Mouse (Mus musculus) left cerebral cortex, adult 9 months (tissue): Measurements from ENCODE around the gene Asb15.

Experiments used
- DNase-seq, 2 experiments: peaks; one replicate each; pipeline ENCODE4 v3.0.0; 2022; ENCODE audit warnings: low spot score in 2 of 2

Asb15 gene

GRCm38 (mm10) chr6:24564886-24565285 lies 36.9 kb downstream of the Asb15 start:
- DNase-seq: no peak

GRCm38 (mm10) chr6:24568963-24569362 lies 41.0 kb downstream of the Asb15 start:
- DNase-seq: no peak

GRCm38 (mm10) chr6:24569711-24570110 lies 41.8 kb downstream of the Asb15 start:
- DNase-seq: no peak

DNA sequence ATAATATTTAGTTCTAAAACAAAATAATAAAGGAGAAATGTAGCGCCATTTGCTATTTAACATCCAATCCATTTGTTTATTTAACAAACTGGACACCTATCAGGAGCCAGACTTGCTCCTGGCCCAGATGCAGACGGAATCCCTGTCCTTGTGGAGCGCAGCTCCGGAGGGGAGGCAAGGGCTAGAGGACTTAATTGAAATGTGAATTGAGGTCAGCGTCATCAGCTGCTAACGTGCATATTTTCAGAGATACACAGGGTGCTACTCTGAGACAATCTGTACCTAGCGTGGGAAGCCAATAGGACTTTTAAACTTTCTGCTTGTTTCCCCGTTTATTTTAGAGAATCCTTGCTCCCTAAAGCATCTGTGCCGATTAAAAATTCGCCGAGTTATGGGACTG lies 42.3 kb downstream of the Asb15 start:
- no peak for DNase-seq

- no peak for DNase-seq
Observed at GRCm38 (mm10) chr6:24571126-24571525, 43.2 kb downstream of the Asb15 start.

- no peak for DNase-seq
Observed at GRCm38 (mm10) chr6:24572431-24572830, 44.5 kb downstream of the Asb15 start.

DNA sequence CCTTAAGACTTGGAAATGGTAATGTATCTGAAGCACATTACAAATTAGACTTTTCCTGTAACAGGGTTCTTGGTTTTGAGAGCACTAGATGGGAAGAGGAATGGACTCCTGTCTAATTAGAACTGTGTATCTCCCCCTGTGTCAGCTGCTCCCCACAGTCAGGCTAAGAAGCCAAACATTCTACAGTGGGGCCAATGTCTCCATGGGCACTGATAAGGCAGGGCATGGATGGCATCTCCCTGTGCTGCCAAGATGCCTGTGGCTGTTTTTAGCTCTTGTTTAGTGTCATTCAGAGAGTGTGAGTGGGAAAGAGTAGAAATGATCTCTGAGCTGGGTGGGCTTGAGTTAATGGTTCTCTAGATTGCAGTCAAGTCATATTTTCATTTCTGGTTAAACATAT lies 45.4 kb downstream of the Asb15 start:
- DNase-seq: no peak

DNA sequence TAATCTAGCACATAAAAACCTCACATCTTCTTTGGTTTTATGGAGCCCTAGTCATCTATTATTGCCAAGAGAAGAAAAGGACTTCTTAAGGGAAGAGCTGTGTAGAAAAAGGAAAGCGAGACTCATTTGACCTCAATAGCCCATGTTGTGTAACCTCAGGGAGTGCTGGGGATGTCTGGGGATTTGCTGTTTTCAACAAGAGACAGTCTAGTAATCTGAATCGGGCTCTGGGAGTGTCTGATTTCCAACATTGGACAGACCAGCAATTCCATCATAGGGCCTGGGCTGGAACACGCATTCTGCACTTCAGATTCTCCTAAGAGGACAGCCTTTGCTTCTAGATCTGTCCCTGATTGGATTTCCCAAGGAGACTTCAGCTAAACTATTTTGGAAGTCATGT lies 55.5 kb downstream of the Asb15 start:
- DNase-seq: no peak

DNA sequence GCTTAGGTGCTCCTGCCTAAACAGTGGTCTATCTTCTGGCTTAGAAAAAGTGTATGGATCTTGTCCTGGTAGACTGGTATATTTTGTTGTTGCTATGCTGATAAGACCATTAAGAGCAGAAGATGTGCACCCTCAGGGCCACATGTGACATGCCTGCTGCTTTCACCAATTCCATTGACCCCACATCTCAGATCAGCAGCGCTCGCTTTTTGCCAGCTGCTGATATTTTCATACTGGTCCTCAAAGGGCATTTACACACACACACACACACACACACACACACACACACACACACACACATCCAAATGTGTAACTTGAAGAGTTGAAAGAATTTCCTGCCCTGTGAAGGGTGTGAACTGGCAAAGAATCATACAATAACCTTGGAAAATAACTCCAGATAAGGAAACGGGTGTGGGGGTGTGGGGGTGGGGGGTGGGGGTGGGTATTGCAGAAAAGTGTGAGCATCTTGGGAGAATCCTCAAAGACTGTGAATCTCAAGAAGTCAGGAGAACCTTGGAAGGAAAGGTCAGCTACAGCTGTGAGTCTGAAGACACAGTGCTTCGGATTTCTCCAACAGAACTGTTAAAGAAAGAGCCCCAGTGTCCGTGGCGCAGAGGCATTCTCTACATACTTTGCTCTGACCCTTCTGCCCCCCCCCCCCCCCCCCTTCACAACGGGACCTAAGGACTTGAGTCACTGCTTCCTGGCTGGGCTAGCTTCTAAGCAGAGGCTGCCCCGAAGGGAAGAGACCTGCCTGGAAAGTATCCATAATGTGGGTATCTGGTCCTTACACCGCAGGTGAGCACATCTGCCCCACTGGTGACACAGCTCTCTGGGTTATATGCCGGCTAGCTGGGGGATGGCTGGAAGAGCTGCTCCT lies 57.7 kb downstream of the Asb15 start:
- no peak for DNase-seq

DNA sequence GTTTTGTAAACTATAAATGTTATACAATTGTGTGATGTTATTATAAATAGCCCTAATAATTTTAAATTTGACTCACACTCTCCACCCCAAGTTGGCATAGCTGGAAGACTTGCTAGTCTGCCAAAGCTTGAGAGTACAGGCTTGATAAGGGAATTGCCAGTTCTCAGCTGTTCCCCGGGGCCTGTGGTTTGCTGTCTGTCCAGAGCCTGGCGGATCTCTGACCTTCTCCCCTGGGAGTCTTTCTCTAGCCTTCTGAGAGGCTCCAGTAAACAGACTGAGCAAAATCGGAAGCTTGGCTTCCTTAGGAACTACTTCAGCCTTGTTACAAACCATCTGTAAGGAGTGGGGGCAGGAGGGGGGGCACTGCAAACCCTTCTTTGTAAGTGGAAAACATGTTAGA lies 58.9 kb downstream of the Asb15 start:
- no peak for DNase-seq

GRCm38 (mm10) chr6:24590282-24590681 lies 62.3 kb downstream of the Asb15 start:
- no peak for DNase-seq

DNA sequence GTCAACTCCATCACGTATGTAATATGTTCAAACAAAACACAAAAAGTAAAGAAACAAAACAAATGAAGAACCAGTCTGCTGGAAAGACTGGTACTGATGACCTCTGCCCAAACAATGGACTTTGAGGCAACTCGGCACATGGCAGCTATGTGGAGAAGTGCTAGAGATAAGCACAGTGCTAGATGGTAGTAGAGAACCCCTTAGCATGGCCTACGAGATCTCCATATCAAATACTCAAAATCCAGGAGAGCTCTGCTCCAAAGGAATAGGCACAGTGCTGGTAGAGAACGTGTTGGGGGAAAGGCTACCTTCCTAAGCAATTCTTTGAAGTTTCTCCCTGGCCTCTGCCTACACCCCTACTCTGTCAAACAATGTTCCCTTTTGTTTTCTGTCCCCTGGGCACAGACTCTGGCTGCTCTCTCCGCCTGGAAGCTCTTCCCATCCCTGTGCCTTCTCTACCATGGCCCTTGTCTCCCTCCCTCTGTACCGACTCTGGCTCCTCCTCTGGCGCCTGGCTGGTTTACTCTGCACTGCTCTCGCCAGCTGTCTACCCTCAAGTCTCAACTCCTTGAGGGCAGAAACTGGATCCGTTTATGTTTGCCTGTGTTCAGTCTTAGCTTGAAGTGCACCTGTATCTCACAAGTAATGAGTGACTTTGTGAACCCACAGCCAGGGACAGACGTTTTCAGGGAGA lies 63.7 kb downstream of the Asb15 start:
- DNase-seq: no peak

GRCm38 (mm10) chr6:24597500-24597899 lies 69.6 kb downstream of the Asb15 start, which contains the start of gene Lmod2:
Lmod2 (plus strand) TSS chr6:24597762.
- no peak for DNase-seq

DNA sequence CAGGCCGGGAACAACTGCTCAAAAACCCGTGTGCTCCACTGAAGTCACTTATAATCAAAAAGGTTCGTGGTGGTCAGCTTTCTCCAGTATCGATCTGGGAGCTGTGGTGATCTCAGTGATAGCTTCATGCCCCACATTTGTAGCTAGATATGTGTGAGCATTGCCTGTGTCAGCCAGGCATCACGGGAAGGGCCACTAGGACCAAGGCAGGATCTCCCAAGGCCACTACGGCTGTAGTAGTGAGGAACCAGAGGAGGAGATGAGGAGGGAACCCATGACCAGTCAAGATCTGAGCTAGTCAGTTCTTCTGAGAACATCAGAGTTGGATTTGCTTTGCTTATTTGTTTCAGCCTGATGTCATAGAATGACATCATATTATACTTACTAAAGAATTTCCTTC lies 71.2 kb downstream of the Asb15 start:
- DNase-seq: no peak

- no peak for DNase-seq
Observed at GRCm38 (mm10) chr6:24599639-24600038, 71.7 kb downstream of the Asb15 start.

DNA sequence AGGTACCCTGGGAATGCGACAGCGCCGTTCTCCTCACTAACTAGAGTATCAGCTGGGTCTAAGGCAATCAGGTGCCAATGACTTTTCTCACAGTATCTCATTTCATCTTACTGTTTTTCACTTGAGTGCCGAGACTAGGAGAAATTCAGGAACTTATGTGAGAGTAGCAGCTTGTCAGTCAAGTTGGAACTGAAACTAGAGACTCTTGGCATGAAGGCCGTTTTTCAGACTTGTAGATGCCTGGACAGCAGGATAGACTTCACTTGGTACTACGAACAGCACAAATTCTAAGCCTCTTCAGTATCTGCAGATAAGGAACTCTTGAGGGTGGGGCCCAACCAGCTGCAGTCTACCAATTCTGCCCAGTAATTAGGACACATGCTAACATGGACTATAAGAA lies 72.2 kb downstream of the Asb15 start:
- no peak for DNase-seq

DNA sequence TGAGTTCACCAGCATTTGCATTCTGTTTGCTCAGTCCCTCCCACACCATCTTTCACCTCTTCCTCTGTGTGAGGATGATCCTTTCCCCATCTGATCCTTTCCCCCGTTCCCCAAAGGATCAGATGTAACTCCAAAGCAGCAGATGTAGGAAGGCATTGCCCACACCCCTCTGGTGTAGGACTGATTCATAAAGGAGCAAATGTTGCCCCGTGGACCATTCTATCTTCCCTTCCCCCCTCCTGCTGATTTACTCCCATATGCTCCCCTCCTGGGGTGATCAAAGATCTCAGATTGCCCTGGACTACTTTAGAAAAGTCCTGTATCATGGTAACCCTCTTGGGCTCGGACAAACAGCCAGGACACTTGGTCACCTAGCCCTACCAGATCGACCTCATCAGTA lies 72.8 kb downstream of the Asb15 start:
- no peak for DNase-seq

- no peak for DNase-seq
Observed at GRCm38 (mm10) chr6:24601668-24602067, 73.7 kb downstream of the Asb15 start.

DNA sequence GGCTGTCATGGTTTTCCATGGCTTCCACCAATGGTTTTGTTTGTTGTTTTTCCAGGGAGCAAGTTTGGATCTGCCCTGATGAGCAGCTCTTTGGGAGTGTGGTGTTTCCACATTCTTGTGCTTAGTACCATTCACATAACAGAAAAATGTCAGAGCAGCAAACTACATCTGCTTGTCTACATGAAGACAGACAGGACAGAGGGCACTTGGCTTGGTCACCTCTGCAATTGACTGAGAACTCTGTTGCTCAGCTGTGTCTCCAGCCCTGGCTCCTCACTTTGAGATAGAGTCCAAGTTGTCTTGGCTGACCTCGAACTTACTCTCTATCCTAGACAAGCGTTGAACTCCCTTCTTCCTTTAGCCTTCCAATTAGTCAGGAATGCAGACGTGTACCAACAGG lies 74.4 kb downstream of the Asb15 start:
- DNase-seq: no peak

DNA sequence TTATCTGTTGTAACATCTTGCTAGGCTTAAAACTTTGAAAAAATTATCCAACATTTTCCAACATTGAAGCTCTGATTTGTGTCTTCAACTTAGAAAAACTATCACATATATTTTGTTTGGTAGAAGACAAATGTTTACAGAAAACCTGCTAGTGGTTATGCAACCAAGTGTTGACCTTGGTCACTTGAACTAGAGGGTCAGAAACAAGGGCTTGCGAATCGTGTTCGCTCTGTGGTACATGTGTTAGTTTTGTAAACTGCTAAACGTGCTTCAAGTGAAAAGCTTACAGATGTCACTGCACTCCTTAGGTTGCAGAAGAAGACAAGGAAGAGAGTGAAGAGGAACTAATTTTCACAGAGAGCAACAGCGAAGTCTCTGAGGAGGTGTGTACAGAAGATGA lies 75.0 kb downstream of the Asb15 start:
- DNase-seq: no peak

DNA sequence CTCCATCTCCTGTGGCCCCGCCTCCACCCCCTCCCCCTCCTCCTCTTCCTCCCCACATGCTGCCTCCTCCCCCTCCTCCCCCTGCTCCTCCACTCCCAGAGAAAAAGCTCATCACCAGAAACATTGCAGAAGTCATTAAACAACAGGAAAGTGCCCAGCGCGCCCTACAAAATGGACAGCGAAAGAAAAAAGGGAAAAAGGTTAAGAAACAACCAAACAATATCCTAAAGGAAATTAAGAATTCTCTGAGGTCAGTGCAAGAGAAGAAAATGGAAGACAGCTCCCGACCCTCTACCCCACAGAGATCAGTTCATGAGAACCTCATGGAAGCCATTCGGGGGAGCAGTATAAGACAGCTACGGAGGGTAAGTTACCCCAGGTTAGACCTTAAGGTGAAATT lies 76.3 kb downstream of the Asb15 start:
- no peak for DNase-seq

DNA sequence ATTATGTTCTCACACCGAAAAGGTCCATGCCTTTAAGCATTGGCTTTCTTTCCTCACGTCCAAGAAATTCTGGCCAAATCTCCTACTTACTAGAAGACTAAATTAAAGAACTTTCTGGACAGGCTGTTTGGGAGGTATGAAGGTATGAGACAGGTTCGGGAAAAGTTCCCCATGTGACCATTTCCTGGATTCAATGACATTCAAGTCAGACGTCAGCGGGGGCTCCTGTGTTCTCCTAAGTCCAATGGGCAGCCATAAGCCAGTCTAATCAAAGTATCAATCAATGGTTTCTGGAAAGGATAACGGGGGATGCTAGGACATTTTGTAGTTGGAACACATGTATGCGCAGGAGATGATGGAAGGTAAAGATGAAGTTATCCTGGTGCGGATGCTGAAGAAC lies 77.7 kb downstream of the Asb15 start:
- DNase-seq: no peak

GRCm38 (mm10) chr6:24606512-24606911 lies 78.6 kb downstream of the Asb15 start:
- DNase-seq: no peak
